Mouse (Mus musculus): ENCODE results near the gene Arpin. TPM values are rescaled to one million over a fixed set of nuclear protein-coding genes. Genes with fewer than 3 reads are reported as not detected.

The Arpin gene
- total and polyA plus RNA-seq, 3 experiments = 8.9 to 10.6 (median 9.9) TPM

GRCm38 (mm10) chr7:79878455-79879025, 56.6 kb downstream of the Arpin start:
- no peak for DNase-seq
- 74% methylated on average over 2 of the region's 2 CpGs for WGBS
- Histone ChIP-seq H3K27me3 (ENCODE audit: control insufficient read depth, insufficient read depth, low read length) (no peaks in the 10 kb centered on the region), H3K79me2 (replicated peaks; ENCODE audit: control insufficient read depth, insufficient read depth, low read length) (no peaks in the 10 kb centered on the region), H3K9ac (ENCODE audit: low read depth, low read length) (no peak overlapping the region), H3K27ac (no peak overlapping the region), H3K4me3 (no peak overlapping the region), H3K4me1 (ENCODE audit: control insufficient read depth, insufficient read depth, low read length) (no peaks in the 10 kb centered on the region; the same call in 1 of the 2 replicates), H3K36me3 (ENCODE audit: control insufficient read depth, insufficient read depth, low read length) (no peaks in the 10 kb centered on the region)
- TF ChIP-seq EP300 (IDR thresholded peaks at IDR 0.05; ENCODE audit: insufficient read depth, low read depth, low read length) (no peak), CTCF (IDR thresholded peaks at IDR 0.05) (no peak), POLR2A (IDR thresholded peaks at IDR 0.05; ENCODE audit: insufficient read depth, low read depth, low read length) (no peak)
- intact Hi-C loops (cut with DNase I) = no loop called here

Small RNAs within 50 kb of the gene (microRNA-seq; reads per million reads assigned to microRNA genes)
- gene Gm24541 = 0 reads per million in 2 experiments

Other genes with a start within 250 kb of the Arpin start
- gene Kif7, start 219.6 kb downstream of the Arpin start, total RNA-seq (2021) = 1 to 10 TPM; 1.2 to 1.3 TPM
- gene Kif7, start 219.6 kb downstream of the Arpin start, polyA plus RNA-seq (2012; rRNA removed) = 0.80 and 0.94 TPM in 2 replicates
- gene Plin1, start 202.5 kb downstream of the Arpin start, total RNA-seq (2021) = 10 to 100 TPM in 1 of 2 experiments, 1 to 10 TPM in 1; 6.8 to 10.4 TPM
- gene Plin1, start 202.5 kb downstream of the Arpin start, polyA plus RNA-seq (2012; rRNA removed) = 30.5 and 55.2 TPM in 2 replicates
- gene Pex11a, start 192.2 kb downstream of the Arpin start, total RNA-seq (2021) = 10 to 100 TPM; 18.1 to 19.0 TPM
- 16.4 and 21.9 TPM in 2 replicates for gene Pex11a, start 192.2 kb downstream of the Arpin start, polyA plus RNA-seq (2012; rRNA removed)
- under 1 TPM in 1 of 2 experiments, not detected in 1; 0.10 TPM for gene Wdr93, start 192.2 kb downstream of the Arpin start, total RNA-seq (2021)
- gene Wdr93, start 192.2 kb downstream of the Arpin start, polyA plus RNA-seq (2012; rRNA removed) = 0.20 and 0.31 TPM in 2 replicates
- gene Mesp1, start 141.6 kb downstream of the Arpin start, total RNA-seq (2021) = not detected
- not detected in 2 replicates for gene Mesp1, start 141.6 kb downstream of the Arpin start, polyA plus RNA-seq (2012; rRNA removed)
- under 1 TPM in 1 of 2 experiments, not detected in 1; 0.13 TPM for gene Mesp2, start 124.6 kb downstream of the Arpin start, total RNA-seq (2021)
- gene Mesp2, start 124.6 kb downstream of the Arpin start, polyA plus RNA-seq (2012; rRNA removed) = 0.06 and 0.12 TPM in 2 replicates
- 10 to 100 TPM in 1 of 2 experiments, 1 to 10 TPM in 1; 8.4 to 12.9 TPM for gene Anpep, start 74.3 kb downstream of the Arpin start, total RNA-seq (2021)
- 18.5 and 30.6 TPM in 2 replicates for gene Anpep, start 74.3 kb downstream of the Arpin start, polyA plus RNA-seq (2012; rRNA removed)
- 10 to 100 TPM; 19.4 to 21.9 TPM for gene Ap3s2, start 14.7 kb downstream of the Arpin start, total RNA-seq (2021)
- gene Ap3s2, start 14.7 kb downstream of the Arpin start, polyA plus RNA-seq (2012; rRNA removed) = 13.1 and 19.4 TPM in 2 replicates
- gene Zfp710, start 89.5 kb upstream of the Arpin start, total RNA-seq (2021) = 10 to 100 TPM; 26.9 to 32.2 TPM
- gene Zfp710, start 89.5 kb upstream of the Arpin start, polyA plus RNA-seq (2012; rRNA removed) = 33.4 and 35.5 TPM in 2 replicates
- gene Idh2, start 180.0 kb upstream of the Arpin start, total RNA-seq (2021) = 1,000 to 10,000 TPM; 1,877 to 2,293 TPM
- 1,651 and 1,954 TPM in 2 replicates for gene Idh2, start 180.0 kb upstream of the Arpin start, polyA plus RNA-seq (2012; rRNA removed)

Measured in heart, adult 2 months (tissue).